Mouse (Mus musculus) brain, adult 2 months (tissue): ENCODE data around the gene Fpgs.

ENCODE experiments used
- DNase-seq: peaks from one replicate; pipeline ENCODE4 v3.0.0; 2011; ENCODE audit warnings: low read depth, low spot score

The Fpgs gene

DNA sequence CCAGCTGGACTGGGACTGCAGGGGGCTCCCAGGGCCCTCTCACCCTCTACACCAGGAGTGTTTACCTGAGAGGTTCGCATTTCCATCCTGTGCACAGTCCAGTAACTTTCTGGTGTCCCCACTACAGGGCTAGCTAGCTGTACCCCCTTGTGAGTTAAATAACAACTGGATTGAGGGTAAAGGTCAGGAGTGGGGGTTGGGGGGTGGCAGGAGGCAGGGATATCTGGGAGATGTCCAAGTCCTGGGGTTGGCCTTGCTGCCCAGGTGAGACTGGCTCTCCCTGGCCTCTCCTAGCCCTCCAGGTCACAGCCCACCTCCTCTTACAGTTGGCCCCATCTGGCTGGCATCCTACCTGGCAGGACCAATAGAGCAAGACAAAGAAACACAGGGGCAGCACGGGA, at the start of gene Fpgs:
Gene Fpgs, minus strand, starts transcription at position 125 of the 401 bp plus-strand sequence.
- DNase-seq, result no peak

DNA sequence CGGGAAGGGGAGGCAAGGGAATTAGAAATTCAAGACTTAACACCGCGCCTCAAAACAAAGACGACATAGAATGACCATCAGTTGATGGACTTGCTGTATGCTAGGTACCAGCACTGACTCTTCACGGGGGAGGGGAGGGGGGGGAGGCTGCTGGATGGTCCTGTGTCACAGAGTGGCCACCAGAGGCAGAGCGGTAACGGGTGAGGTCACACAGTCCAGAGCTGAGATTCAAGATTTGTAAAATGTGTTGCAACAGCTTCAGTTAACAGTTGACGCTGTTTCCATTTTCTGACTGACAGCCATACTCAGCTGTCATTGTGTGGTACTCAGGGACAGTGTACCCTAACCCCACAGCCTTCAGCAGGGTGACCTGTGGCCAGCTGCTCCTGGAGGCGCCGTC, 48.2 kb upstream of the Fpgs start:
- DNase-seq, result no peak

DNA sequence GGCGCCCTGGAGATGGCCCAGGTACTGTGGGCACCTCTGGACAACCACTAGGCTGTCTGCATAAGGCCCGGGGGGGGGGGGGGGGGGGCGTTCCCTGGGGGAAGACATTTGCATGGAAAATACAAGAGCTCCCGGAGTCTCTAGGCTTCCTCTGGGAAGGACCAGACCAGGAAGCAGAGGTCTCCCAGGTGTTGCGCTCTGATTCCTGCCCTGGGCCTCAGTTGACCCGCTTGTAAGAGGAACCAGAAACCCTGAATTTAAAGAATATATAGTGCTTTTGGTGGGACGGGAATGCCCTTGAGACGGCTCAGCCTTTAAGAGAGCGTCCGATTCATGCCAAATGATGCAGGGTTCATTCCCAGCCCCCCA, 47.7 kb upstream of the Fpgs start:
- DNase-seq, result no peak

DNA sequence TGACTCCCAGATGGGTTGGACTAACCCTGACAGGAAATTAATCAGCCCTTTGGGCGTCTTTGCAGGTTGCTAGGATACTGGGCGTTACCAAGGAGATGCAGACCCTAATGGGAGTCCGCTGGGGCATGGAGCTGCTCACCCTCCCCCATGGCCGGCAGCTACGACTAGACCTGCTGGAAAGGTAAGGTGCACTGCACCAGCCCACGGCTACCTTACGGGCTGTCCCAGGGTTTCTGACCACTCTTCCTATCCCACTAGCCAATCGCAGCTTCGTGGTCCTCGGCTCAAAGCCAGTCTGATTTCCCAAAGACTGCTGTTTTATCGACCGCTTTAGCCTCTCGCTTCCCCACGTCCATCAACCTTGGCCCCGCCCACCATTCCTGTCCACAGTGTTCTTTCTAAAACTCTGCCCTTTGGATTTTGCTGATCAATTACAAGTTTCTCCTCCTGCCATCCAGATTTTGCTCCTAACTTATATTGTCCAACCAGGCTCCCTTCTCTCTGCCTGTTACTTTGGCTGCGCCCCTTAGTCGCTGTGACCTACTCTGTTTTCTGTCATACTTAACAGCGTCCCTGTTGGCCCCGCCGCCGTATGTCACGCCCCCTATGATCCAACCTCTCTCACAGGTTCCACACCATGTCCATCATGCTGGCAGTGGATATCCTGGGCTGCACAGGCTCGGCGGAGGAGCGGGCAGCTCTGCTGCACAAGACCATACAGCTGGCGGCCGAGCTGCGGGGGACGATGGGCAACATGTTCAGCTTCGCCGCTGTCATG, 47.1 kb upstream of the Fpgs start:
- DNase-seq, result no peak

DNA sequence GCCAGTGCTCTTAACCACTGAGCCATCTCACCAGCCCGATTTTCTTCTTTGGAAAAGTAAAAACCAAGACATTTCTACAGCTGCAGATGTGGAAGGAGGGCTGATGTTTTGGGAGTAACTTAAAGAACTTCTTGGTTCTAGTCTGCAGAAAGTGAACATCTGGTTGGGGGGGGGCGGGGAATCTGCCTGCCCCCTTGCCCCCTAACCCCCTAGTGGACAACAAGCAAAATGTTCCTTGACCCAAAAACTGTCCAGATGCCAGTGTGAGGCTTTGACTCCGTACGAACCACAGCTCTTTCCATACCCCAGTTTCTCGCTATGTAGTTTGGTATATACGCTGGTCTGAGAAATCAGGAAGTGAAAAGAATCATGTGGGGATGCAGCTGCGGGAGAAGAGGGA, 46.3 kb upstream of the Fpgs start:
- DNase-seq, result no peak

DNA sequence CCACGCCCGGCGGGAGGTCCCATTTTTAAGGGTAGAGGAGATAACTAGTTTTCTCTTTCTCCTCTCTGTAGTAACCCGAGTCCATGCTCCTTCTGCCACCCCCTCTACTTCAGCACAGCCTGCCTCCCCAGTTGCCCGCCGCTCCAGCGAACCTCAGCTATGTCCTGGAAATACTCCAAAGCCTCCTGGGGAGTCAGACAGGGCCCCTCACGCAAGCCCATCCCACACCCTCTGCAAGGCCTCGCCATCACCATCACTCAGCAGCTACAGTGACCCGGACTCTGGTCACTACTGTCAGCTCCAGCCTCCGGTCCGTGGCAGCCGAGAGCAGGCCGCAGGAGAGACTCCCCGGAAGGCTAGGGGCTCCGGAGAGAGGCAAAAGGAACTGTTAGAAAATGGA, 45.1 kb upstream of the Fpgs start:
- DNase-seq, result no peak

DNA sequence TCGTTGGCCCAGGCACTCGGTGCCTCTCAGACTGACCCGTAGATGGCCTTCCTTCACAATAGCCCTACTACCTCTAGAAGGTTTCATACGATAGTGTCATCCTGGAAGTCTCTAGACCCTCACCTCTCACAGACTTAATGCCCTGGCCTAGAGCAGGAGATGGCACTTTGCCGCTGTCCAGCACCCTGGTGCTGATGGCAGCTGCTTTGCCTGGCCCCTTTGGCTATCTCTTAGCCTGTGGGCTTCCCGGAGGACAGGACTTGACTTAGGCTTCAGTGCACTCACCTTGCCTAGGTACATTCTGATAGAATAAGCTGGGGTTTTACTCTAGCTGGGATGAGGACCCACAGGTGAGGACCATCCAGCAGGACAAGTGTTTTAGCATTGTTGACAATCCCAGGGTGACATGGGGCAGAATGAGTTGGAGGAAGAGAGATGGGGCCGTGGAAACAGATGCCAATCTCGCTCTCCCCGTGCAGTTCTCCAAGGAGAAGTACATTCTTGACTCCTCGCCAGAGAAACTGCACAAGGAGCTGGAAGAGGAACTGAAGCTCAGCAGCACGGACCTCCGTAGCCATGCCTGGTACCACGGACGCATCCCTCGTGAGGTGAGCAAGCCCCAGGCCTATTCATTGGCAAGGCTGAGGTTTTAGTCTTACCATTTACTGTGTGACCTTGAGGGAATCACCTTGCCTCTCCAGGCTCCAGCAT, 40.5 kb upstream of the Fpgs start:
- peak; percentile 42 for DNase-seq

DNA sequence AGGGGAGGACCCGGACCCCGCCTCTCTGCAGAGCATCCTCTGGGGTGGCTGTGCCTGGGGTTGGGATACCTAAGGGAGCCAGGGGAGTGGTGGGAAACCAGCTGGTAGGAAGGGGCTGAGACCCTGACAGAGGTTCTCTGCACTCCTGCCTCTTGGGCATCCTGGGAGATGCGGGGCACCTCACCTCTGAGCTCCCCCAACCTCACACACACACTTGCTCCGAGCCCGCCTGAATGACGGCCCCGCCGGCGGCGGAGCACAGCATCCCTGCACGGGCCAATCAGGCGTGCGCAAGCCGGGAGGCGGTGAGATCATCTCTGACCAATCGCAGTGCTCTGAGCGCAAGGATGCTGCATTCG, 38.2 kb upstream of the Fpgs start:
- peak; percentile 97 for DNase-seq

DNA sequence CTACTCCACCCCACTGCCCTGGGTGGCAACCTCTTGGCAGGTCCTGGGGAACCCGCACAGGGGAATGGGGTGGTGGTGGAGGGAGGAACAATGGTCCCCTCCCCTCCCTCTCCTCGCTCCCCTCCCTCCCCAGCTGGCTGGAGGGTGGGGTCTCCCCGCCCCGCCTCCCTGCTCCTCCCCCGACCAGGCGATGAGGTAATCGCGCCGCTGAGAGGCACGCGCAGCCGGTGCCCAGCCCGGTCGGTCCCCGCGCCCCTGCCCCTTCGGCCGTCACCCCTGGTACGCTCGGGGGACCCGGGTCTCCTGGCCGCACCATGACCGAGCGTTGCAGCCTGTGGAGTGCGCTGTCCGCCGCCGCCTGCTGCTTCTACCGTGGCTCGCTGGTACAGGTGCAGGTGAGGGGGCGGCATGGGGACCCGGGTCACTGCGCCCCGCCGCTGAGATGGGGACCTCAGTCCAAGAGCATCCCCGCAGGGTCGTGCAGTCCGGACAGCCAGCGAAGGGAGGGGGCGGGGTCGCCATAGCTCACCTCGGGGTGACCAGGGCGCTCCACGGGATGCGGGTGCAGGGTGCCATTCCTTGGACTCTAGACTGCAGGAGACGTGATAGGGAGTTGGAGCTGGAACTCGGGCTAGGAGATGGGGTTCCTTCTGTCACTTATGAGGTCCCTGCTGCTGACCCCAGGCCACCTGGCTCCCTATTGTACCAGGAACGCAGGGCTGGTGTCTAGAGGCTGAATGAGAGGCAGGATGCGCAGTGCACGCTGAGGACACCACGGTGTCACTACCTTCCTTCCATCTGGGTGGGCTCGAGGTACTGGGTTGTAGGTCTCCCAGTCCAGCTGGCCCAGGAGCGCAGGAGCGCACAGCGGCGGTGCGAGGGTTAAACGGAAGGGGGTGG, 37.6 kb upstream of the Fpgs start:
- DNase-seq, result peak; percentile 83

DNA sequence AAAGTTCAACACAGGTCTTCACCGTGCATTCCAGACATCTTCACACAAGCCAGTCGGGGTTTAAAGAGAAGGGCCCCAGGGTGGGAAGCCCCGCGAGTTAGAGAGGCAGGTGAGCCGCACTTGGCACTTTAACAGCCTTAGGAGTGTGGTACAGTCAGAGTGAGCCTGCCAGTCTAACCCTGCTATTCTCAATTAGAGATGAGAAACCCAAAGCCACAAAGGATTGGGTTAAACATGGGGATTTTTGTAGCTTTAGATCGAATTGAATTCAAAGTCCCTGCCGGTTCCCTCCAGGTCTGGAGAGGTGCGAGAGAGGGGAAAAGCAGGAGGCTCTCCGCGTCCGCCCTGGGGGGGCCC, 36.9 kb upstream of the Fpgs start, which contains the start of gene 6330409D20Rik:
Gene 6330409D20Rik, minus strand, starts transcription at position 101 of the 357 bp plus-strand sequence.
- no peak for DNase-seq

DNA sequence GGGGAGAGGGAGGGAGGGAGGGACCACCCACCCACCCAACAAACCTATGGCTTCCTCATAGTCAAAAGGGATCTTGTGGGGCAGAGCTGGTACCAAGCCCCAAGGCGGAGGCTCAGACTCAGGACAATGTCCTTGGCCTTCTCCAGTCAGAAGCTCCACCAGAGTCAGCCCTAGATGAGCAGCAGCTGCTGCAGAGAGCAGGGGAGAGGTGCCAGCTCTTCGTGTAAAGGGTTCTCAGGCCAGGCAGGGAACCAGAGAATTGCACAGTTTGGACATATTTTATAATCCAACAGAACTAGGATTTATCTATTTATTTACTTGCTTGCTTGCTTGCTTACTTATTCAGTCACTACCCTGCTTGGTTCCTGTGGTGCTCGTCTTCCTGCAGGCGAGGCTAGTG, 35.4 kb upstream of the Fpgs start:
- no peak for DNase-seq

DNA sequence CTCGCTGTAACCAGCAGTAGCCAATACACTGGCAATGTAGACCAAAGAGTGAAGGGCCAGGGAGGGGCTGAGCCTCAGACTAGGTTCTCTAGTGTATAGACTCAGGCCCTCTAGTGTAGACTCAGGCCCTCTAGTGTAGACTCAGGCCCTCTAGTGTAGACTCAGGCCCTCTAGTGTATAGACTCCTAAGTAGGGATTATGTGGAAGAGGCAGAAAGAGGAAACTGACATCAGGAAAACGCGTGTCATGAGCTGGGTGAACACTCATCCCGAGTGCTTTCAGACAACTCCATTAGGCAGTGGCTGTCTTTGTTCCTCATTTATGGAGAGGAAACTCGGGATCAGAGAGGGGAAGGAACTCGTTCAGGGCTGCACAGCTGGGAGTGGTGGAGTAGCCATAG, 33.1 kb upstream of the Fpgs start:
- no peak for DNase-seq

DNA sequence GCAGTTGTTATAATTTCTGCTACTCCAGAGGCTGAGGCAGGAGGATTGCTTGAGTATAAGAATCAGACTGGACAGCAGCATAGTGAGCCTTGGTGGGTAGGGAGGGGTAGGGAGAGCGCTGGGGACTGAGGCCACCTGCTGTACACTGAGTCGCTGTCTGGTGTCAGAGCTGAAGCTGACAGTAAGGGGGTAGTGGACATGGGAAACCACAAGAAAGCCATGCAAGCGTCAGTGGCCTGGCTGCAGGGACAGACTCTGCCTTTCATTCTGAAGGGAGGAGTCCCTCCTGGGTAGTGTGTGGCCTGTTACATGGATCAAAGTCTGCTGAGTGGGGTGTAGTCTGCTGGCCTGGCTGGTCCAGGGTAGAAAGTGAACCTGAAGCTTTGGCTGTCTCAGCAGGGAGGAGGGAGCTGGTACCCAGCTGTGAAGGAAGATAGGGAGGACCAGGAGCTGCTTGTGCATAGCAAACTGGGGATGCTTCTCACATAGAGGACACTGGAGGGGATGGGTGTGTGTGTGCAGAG, 32.4 kb upstream of the Fpgs start:
- DNase-seq, result no peak

DNA sequence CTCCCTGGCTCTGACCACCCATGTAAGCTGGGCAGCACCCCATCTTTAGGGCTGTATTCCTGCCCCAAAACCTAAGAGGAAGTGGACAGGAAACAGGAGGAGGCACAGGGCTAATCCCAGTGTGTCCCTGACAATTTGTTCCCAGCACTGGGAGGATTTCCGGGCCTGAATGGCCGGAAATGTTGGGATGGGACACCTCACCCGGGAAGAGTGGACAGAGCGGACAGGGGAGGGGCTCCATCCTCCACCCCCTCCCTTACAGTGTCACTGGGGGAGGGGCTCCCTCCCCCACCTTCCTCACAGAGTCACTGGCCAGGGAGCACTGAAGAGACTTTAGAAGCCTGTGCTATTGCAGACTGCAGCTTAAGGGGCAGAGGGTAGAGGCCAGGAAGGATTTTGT, 31.0 kb upstream of the Fpgs start:
- no peak for DNase-seq

DNA sequence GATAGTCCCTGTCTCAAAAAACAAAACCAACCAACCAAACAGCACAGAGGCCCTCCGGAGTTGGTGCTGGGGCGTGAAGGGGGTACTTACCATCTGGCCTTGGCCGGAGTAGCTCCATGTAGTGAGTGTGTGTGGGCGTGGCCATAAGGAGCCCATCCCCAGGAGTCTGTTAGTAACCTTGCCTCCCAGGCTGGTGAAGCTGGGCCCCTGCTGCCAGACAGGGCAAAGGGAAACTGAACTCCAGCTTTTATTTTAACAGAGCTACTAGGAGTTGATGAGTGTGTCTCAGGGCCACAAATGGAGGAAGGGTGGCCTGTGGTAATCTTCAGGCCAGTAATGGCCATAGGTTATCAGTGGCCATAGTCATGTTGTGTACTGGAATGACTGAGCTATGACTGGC, 30.5 kb upstream of the Fpgs start:
- no peak for DNase-seq

DNA sequence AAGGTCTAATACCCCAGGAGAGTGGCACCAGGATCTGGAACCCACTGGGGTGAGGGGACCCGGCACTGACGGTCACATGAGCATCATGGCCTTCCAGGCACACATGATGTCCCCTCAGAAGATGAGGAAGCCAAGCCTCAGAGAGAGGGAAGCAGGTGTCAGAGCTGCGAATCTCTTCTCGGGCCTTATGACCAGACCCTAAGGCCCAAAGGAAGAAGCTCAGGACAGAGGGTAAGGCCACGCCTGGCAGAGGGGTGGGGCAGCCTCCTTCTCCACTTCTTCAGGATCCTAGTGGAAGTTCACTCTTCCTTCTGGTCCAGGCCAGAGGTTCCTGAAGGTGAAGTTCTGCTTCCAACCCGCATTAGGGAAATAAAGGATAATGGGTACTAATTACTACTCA, 28.8 kb upstream of the Fpgs start:
- no peak for DNase-seq

DNA sequence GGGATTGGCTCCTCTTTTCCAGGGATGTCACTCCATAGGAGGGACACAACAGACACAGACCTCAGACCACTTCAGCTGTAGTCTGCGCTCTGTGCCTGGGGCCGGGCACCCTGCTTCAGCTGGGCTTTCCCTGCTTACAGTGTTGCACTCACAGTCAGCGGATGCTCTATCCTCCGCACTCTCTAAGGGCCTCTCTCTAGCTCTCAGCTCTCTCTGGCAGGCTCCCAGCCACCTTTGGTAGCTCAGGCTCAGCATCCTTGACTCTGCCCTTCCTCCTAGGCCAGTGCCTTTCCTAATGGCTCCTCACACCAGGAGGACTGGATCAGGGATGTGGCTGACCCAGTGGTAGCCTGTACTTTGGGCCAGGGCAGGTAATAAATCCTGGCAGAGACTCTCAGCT, 28.0 kb upstream of the Fpgs start:
- DNase-seq, result no peak

DNA sequence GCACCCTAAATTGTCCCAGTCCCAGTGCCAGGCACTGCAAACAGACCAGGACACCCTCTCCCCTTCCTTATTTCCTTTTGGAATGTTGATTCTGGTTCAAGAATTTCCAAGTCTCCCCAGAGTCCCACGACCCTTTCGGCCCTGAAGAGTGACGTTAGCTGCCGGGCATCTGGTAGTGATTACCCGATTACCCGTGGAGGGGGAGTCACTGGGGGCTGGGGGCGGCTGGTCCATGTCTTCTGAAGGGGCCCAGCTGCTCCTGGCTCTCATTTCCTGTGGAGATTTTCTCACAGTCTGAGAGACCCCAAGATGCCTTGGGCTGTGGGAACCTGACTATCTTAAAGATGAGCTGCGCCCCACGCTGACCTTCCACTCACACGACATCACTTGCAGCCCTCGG, 26.9 kb upstream of the Fpgs start:
- DNase-seq, result no peak

DNA sequence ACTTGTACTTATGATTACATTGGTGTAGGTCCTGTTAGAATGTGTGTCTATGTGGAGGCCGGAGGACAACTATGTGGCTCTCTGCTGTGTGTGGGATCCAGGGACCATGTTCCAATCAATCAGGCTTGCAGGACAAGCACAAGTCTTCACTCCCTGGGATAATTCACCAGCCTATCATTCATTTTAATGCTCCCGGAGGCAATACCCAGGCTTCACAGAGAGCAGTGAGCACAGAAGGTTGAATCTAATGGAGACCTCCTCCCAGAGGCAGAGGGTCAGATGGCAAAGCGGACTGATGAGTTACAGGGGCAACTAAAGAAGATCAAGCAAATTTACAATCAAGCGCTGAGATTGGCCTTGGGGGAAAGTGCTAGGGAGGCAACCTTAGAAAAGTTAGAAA, 25.6 kb upstream of the Fpgs start:
- no peak for DNase-seq

DNA sequence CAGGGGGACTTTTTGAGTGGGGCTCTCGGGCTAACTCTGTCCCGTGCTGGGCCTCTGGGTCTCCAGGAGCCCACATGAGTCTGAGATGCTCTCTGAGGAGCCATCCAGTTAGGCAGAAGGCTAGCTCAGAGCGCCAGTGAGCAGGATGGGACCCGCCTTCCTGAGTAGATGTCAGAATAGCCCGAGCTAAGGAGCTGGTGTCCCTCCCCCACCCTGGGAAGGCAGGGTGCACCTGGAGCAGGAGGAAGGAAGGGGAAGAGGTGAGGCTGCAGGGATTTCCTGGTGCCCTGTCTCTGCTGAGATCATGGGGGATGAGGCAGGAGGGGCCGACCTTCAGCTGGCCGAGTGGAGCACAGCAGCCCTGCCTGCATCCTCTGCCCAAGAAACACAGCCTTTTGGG, 24.5 kb upstream of the Fpgs start:
- no peak for DNase-seq

DNA sequence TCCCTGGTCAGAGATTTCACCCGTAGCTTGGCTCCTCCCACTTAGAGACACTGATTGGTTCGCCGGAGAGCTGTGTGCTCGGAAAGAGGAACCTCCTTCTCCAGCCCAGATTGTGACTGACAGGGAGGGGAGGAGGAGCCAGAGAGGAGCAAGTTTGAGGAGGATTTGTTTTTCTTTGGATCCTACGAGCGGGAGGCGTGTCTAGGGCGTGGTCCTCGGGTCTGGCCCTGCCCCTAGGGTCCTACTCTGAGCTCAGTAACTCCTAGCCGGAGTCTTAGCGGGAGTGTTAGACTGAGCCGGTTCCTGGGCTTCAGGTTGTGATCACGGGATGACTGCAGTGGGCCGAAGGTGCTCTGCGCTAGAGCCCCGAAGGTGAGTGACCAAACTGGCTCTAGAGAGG, 23.5 kb upstream of the Fpgs start:
- DNase-seq, result peak; percentile 98
